Mouse (Mus musculus) layer of hippocampus, adult 9-11 months (tissue): Measurements from ENCODE around the gene Farsb.

Experiments
- DNase-seq: peaks from one replicate; pipeline ENCODE4 v3.0.0; 2022

Gene Farsb

DNA sequence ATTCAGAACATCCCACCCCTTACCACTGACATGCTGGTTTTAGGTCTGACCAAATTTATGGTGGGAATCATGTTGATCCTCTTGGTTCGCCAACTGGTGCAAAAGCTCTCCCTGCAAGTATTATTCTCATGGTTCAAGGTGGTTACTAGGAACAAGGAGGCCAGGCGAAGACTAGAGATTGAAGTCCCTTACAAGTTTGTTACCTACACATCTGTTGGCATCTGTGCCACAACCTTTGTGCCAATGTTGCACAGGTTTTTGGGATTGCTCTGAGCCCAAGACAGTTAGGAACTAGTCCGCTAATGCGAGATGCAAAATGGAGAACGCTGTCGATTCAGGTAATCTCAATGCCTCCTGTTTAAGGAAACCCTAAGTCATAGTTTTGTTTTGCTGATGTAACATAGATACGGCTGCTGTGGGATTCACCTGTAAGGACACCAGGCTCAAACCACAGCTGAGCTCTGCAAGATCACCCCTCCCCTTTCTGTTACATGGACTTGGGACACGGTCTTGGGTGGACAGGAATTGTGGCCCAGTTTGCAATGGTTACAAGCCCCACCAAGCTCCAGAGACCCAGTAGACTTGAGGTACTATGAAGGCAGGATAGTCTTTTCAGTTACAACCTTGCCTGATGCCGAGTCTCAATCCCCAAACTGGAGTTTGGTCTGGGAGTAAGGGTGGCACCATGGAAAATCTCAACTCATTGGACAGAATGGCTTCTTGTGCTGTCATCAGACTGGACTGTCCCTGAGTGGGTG, 71.4 kb downstream of the Farsb start:
- no peak for DNase-seq

DNA sequence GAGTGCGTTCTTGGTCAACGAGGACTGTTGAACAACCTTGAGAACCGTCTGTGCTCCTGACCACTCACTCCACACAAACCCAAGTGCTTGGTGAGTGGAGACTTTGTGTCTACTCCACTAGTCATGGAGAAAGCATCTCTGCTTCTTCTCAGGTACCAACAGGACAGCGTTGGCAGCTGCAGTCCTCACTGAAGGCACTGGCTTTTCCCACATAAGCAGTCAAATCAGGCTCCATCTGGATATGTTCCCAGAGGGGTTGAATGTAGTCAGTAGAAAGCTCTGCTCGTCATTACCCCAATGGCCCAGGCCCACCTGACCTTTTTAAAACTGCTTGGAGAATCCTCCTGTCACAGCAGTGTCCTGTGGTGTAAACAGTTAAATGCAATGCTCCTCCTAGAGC, 74.3 kb downstream of the Farsb start:
- no peak for DNase-seq

DNA sequence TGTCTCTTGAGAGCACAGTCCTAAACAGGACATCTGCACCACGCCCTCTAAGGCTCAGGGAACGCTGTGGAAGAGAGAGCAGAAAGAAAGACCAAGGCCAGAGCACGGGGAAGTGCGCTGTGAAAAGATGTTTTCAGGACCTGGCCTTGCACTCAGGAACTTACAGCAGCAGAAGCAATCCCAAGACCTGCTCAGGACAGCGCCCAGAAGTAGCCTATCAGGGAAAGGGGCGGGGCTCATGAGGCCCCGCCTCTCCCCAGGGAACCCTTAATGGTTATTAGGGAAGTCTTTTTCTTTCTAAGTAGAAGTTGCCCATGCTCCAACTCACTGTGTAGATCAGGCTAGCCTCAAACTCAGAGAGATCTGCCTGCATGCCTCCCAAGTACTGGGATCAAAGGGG, 76.0 kb downstream of the Farsb start:
- DNase-seq = no peak

DNA sequence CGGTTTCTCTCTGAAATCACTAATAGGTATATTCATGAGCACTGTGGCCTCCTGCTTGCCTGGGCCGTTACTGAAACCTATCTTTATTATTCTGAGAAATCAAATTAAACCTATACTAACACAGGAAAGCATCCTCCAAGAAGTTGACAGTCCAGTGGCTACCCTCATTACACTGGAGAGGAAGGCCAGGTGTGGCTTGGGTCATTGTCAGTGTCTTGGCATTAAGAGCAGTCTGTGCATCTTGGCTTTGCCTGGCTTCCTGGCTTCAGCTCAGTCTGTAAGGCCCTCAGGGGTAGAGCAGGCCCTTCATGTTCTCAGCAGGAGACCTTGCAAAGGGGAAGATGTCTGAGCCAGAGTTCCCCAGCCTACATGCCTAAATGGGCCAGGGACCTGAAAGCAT, 79.3 kb downstream of the Farsb start:
- no peak for DNase-seq

DNA sequence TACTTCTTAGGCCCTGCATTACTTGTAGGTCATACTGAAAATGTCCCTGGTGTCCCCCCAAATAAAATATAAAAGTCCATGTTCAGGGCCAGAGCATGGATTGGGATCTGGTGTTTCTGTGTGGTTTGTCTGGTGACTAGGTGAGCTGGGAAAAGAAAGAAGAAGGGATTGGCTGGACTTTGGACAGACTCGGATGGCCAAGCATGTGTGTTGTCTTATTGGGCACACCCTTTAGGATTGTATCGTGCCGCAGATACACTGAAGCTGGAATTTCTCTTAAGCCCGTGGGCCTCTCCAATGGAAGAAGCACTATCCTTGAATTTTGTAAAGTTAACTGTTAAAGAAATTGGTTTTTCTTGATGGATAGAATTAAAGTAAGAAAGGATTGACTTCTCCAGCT, 87.3 kb downstream of the Farsb start:
- no peak for DNase-seq

DNA sequence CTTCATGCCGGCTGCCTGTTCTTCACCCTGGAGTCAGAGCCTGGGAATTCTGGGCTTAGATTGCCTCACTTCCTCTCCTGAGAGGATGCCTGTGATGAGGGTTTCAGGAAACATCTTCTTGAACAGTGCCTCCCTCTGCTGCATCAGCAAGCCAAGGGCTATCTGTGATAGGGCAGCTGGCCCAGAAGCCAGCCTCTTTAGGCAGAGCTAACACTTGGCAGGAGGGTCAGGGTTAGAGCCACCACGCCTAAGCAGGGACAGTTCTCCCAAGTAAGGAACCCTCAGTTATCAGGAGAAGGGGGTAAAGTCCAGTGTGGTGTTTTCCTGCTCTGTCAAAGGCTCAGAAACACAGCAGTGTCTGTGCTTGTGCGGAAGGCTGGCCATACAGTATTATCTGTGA, 88.9 kb downstream of the Farsb start:
- no peak for DNase-seq

DNA sequence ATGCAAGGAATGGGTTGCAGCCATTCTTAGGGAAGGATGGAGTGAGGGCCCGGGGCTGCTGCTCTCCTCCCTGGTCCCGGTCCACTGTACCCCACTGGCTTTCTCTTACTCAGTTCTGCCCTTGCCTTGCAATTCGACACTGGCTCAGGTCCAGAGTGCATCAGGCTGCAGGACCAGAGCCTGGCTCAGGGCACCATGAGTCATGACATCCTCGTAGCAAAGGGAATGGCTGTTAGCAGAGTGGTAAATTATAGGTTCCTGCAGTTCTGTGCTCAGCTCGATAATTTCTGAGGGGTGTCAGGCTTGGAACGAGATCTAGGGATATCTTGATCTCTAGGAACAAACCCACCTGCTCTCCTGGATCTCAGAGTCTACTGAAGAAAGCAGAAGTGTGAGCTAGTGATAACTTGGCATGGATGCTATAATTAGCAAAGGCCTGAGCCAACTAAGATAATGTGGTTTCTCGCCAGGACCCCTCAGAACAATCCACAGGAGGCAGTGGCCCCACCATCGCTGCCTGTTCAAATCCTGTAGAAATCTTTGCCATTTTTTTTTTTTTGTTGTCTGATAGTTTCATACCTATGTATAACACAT, 92.3 kb downstream of the Farsb start:
- DNase-seq = no peak

DNA sequence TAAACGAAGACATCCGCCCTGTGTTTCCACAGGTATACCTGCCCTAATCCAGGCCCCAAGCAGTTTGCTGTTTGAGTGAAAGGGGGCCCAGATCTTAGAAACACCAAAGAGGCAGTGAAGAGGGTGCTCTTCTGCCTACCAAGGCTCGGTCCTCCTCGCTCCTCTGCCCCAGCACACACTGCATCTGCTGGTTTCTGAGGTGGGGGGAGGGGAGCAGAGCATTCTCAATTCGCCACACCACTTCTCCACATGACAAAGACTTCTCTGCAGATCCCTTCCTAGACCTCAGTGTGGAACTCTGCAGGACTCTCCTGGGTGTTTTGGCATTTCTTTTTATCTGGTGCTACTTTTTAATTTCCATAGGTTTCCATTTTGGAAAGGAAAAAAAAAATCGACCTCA, 93.0 kb downstream of the Farsb start:
- DNase-seq = no peak

DNA sequence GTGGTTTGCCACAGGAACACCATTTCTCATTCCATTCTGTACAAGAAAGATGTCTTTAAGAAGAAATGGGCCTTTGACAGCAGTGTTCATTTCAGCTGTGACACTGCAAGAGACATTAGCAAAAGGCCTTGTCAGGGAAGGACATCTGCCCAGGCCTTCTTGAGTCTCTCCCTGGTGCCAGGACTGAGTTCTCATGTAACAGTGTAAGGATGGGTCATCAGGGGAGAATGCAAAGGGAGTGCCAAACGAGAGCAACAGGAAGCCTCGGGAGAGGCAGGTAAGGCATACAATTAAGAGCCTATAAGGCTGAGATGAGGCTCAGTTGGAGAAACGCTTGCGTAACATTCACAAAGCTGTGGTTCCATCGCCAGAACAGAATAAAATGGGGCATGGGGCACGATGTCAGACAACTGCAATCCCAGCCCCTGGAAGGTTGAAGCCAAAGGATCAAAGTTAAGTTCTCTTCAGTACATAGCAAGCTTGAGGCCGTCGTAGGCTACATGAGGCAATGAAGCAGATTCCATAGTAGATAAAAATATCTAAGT, 93.4 kb downstream of the Farsb start:
- no peak for DNase-seq

DNA sequence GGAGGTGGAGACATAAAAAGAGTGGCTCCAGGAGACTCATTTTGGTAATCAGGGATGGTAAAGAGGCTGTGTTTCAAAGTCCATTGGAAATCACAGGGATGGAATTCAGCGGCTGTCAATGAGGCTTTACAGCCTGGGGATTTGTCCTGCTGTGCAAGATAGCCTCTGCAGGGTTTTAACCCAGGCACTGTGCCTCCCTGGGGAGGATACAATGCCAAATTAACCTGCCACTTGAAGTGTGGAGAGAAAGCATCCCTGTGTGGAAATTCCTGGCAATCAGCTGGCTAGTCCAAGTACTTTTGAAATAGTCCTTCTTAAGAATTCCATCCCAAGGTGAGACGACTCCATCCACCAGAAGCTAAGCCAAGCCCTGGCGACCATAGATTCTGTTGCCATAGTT, 99.8 kb downstream of the Farsb start:
- DNase-seq = no peak

DNA sequence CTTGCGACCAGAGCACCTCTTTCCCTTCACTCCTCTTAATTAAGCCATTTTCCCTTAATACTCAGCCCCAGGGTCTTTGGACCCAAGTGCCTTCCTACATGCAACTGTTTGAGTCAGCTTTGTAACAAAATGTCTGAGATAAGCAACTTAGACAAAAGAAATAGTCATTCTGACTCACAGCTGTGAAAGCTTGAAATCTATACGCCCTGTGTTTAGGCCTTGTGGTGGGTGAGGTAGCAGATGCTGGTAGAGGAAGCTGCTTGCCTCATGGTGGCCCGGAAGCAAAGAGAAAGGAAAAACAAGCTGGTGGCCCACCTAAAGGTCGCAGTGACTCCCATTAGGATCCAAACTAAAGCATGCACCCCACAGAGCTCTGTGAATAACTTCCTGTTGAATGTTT, 100.8 kb downstream of the Farsb start:
- no peak for DNase-seq

DNA sequence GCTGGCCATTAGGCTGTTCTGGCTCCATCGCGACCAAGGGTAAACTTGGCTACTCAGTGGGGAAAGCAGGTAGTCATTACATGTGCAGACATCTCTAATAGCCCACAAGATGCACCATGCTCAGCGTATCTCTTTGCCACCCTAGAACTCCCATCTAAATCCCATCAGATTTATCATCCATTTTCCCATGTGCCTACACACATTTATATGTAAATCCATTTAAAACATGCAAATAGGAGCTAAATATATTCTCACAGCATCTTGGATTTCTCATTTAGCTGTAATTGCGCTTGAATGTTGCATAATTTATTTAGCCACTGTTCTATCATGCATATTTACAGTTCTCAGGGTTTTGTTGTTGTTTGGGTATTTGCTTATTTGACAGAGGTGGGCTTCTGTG, 107.7 kb downstream of the Farsb start:
- DNase-seq = no peak

DNA sequence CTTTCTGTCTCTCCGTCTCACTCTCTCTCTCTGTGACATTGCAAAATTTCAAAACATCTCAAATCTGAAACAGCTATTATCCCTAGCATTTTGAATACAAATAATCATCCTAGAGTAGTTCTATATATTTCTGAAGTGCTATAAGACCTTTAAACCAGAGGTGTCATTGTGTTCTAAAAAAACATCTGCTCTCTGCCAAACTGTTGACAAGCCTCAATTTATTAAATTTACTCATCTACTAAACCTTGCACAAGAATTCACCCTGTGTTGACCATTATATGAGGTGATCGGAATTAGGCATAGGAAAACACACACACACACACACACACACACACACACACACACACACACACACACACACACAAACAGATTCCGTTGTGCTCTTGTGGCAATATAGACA, 113.6 kb downstream of the Farsb start:
- DNase-seq = no peak

DNA sequence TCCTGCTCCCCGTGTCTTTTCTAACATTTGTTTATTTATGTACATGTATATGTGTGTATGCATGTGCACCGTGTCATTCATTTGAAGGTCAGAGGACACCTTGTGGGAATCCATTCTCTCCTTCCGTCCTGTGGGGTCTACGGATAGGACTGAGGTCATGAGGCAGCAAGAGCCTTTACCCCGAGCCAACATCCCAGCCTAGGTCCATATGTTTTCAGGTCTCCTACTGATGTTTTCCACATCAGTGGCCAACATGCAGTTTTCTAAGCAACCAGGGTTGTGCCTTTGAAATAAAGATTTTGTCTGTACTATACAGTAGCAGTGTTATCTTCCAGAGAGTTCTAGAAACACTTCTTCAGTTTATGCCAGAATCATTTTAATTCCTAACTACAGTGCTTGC, 114.9 kb downstream of the Farsb start:
- DNase-seq = no peak

DNA sequence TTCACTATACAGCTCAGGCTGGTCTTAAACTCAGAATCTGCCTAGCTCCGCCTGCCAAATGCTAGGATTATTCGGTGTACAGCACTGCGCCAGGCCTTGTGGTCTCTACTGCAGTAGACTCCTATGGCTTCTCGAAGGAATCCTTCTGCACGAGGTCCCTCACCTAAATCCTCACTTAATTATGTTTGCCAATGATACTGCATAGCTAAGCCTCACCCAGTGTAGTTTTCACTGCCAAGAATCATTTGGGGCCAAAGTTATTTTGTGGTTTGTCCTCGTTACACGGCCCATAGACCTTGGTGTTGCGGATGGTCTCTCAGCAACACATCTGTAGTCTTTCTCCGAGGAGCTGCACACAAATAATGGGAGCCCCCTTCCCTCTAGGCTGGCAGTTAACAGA, 116.4 kb downstream of the Farsb start:
- no peak for DNase-seq

DNA sequence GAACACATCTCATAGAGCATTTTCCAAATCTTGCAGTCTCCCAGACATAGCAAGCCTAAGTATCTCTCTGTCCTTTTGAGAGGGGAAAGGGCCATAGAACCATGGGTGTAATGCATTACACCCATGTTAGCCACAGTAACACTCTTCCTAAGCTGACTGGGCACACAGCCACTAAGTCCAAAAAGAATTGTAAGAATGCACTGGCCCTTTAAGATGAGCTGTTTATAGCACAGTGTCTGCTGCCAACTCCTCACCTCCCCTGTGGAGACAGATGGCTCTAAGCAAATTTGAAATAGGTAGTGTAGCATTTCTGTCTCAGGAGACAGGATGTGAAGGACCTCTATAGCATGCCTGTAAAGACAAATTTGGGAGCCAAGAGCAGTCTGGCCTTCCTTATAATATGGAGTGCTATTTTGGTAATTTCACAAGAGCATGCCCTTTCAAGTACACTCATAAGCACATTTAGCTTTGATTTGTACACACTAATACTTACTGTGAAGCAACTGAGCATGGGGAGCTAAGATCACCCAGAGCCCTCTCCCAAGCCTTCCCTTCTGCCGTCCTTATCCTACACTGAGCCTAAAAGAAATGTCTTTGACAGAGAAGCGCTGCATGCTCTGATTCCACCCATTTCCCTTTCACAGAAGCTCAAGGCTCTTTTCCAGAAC, 117.0 kb downstream of the Farsb start:
- peak; percentile 49 for DNase-seq

DNA sequence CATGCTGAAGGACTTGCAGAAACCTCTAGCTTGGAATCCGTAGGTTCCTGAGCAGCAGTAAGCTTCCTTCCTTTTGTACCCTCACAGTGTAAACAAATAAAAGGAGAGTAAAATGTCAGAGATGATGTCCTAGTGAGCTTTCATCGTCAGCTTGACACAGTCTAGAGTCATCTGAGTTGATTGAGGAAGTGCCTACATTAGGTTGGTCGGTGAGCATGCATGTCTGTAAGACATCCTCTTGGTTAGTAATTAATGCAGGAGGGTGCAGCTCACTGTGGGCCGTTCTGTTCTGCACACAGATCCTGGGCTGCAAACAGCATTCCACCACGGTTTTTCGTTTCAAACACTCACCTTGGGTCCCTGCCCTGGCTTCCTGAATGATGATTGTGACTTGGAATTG, 118.6 kb downstream of the Farsb start:
- DNase-seq = no peak
